9 mouse cellular contexts compared by ENCODE assay signal in the genomic region with DNA sequence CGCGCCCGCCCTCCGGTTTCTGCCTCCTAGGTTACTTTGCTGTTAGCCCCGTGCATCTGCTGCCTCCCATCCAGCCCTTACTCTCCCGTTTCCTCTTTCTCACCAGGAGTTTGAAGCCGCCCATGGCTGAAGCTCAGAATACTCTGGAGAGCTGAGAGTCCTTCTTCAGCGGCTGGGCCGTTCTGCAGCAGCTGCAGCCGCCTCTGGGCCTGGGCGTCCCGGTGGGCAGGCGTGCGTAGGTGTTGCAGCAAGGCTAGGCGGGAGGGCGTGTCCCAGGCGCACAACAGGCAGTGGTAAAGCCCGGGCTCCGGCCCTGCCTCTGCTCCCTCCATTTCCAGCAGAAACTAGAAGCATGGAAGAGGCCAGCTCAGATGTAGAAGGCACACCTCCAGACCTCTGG. TPM values are rescaled to one million over a fixed set of nuclear protein-coding genes. Genes with fewer than 3 reads are reported as not detected.
A peak's percentile ranks its signal among the peaks of the same experiment; 100 is the strongest.
DNase-seq lines count a peak whose midpoint lies in the region; ATAC-seq lines count a peak whose summit lies in the region.
"Had no signal": no experiment of that assay in that cellular context is flagged by ENCODE, and none has a peak within 500 bp of the region (broad histone marks: within the 10 kb centered on the region; RNA-seq: fewer than 3 reads in every experiment).

No protein-coding gene starts in this region.

- no peak overlapping the region for H3K4me3 ChIP-seq in hindbrain, embryonic 12.5 days
- H3K4me3 ChIP-seq in hindbrain, embryonic 11.5 days (ENCODE audit: low read depth, low read length) = no peak overlapping the region
- H3K4me3 ChIP-seq in ES-E14 (ENCODE audit: insufficient read depth in 1 of 2, low read depth in 1 of 2, low read length in 2 of 2, poor library complexity in 1 of 2, severe bottlenecking in 1 of 2) = peak overlapping the region; percentile 34 to 62
- no peak overlapping the region for H3K4me3 ChIP-seq in embryonic facial prominence, embryonic 11.5 days (ENCODE audit: low read depth, low read length)
- no peak overlapping the region; the same call in 1 of the 2 replicates for H3K4me3 ChIP-seq in limb, embryonic 11.5 days (ENCODE audit: low read depth, low read length)

- H3K9me3 ChIP-seq in hindbrain, embryonic 12.5 days (replicated peaks) = no peaks in the 10 kb centered on the region
- no peaks in the 10 kb centered on the region for H3K9me3 ChIP-seq in hindbrain, embryonic 11.5 days (ENCODE audit: control insufficient read depth, low read length)
- H3K9me3 ChIP-seq in ES-E14 (ENCODE audit: control insufficient read depth, insufficient read depth, low read depth, low read length) = no peaks in the 10 kb centered on the region
- no peaks in the 10 kb centered on the region for H3K9me3 ChIP-seq in embryonic facial prominence, embryonic 11.5 days (replicated peaks; ENCODE audit: control insufficient read depth, low read length)
- H3K9me3 ChIP-seq in limb, embryonic 11.5 days (ENCODE audit: control insufficient read depth, low read length) = no peaks in the 10 kb centered on the region

- no peak for ATAC-seq in hindbrain, embryonic 12.5 days (ENCODE audit: low FRiP score)
- no peak for ATAC-seq in hindbrain, embryonic 11.5 days (ENCODE audit: low FRiP score)
- no peak for ATAC-seq in embryonic facial prominence, embryonic 11.5 days (replicated peaks; ENCODE audit: insufficient number of reproducible peaks, low FRiP score, low TSS enrichment, low read depth)
- ATAC-seq in limb, embryonic 11.5 days (ENCODE audit: insufficient number of reproducible peaks, low FRiP score, low TSS enrichment, low read depth) = no peak

- no peak for DNase-seq in hindbrain, embryonic 11.5 days (ENCODE audit: low spot score)
- DNase-seq in ES-E14 (ENCODE audit: low read depth, low spot score) = no peak
- no peak for DNase-seq in embryonic facial prominence, embryonic 11.5 days (ENCODE audit: low spot score)
- DNase-seq in limb, embryonic 11.5 days (ENCODE audit: low spot score) = peak; percentile 61
- no peak for DNase-seq in adrenal gland, postnatal 25 days
- no peak for DNase-seq in yolk sac, embryonic 10.5 days (ENCODE audit: low spot score)
- DNase-seq in layer of hippocampus, adult 18-20 months (ENCODE audit: low spot score in 2 of 2) = no peak
- DNase-seq: right cerebral cortex, postnatal 4 days had no signal

- H3K9ac ChIP-seq in hindbrain, embryonic 12.5 days = 0 out of 2 replicates have a peak overlapping the region, but pooled peaks have one; percentile 5
- H3K9ac ChIP-seq in hindbrain, embryonic 11.5 days (ENCODE audit: low read depth, low read length) = no peak overlapping the region
- H3K9ac ChIP-seq in ES-E14 (ENCODE audit: insufficient read depth, low read depth, low read length, poor library complexity, severe bottlenecking) = peak overlapping the region; percentile 4; the same call in 1 of the 2 replicates
- H3K9ac ChIP-seq in embryonic facial prominence, embryonic 11.5 days (replicated peaks; ENCODE audit: low read length) = peak overlapping the region; percentile 29; the same call in 1 of the 2 replicates
- peak overlapping the region; percentile 27; the same call in 1 of the 2 replicates for H3K9ac ChIP-seq in limb, embryonic 11.5 days (ENCODE audit: low read length)

- 29% methylated on average over 19 of the region's 19 CpGs for WGBS in hindbrain, embryonic 12.5 days
- WGBS in hindbrain, embryonic 11.5 days = 26% methylated on average over 19 of the region's 19 CpGs
- WGBS in embryonic facial prominence, embryonic 11.5 days = 31% methylated on average over 19 of the region's 19 CpGs
- 11% methylated on average over 19 of the region's 19 CpGs for WGBS in limb, embryonic 11.5 days

- peaks cover 82% of the 10 kb centered on the region for H3K36me3 ChIP-seq in hindbrain, embryonic 12.5 days
- no peaks in the 10 kb centered on the region; the same call in 1 of the 2 replicates for H3K36me3 ChIP-seq in hindbrain, embryonic 11.5 days (ENCODE audit: control insufficient read depth, insufficient read depth, low read length)
- peaks cover 60% of the 10 kb centered on the region for H3K36me3 ChIP-seq in ES-E14 (ENCODE audit: control insufficient read depth, insufficient read depth, low read length, poor library complexity, severe bottlenecking)
- peaks cover 1% of the 10 kb centered on the region for H3K36me3 ChIP-seq in embryonic facial prominence, embryonic 11.5 days (replicated peaks; ENCODE audit: control insufficient read depth, insufficient read depth, low read depth, low read length)
- H3K36me3 ChIP-seq in limb, embryonic 11.5 days (ENCODE audit: control insufficient read depth, insufficient read depth, low read length) = peaks cover 2% of the 10 kb centered on the region; the same call in 1 of the 2 replicates

- H3K4me1 ChIP-seq in hindbrain, embryonic 12.5 days = peaks cover 21% of the 10 kb centered on the region
- H3K4me1 ChIP-seq in hindbrain, embryonic 11.5 days (replicated peaks; ENCODE audit: control insufficient read depth, insufficient read depth, low read length) = no peaks in the 10 kb centered on the region
- H3K4me1 ChIP-seq in ES-E14 (ENCODE audit: control insufficient read depth in 2 of 2, insufficient read depth in 2 of 2, low read length in 2 of 2, poor library complexity in 1 of 2) = peaks cover 5 to 28% of the 10 kb centered on the region in 2 experiments; a peak in 2 of 4 replicates
- H3K4me1 ChIP-seq in embryonic facial prominence, embryonic 11.5 days (ENCODE audit: control insufficient read depth, insufficient read depth, low read length) = no peaks in the 10 kb centered on the region
- H3K4me1 ChIP-seq in limb, embryonic 11.5 days (ENCODE audit: control insufficient read depth, insufficient read depth, low read length) = peaks cover 6% of the 10 kb centered on the region

- in situ Hi-C loops in ES-E14 (cut with MboI; ENCODE audit: low sequenced_read_pairs in 2 of 2, unreplicated experiment in 2 of 2) = no loop called here

- H3K27me3 ChIP-seq in hindbrain, embryonic 12.5 days = 0 out of 2 replicates have a peak, but pooled peaks cover 3% of the 10 kb centered on the region
- no peaks in the 10 kb centered on the region for H3K27me3 ChIP-seq in hindbrain, embryonic 11.5 days (ENCODE audit: control insufficient read depth, insufficient read depth, low read length)
- H3K27me3 ChIP-seq in embryonic facial prominence, embryonic 11.5 days (ENCODE audit: control insufficient read depth, insufficient read depth, low read length) = no peaks in the 10 kb centered on the region
- H3K27me3 ChIP-seq in limb, embryonic 11.5 days (ENCODE audit: control insufficient read depth, insufficient read depth, low read length) = peaks cover 2% of the 10 kb centered on the region; the same call in 1 of the 2 replicates

- 0 out of 2 replicates have a peak overlapping the region, but pooled peaks have one; percentile 1 for H3K27ac ChIP-seq in hindbrain, embryonic 12.5 days
- H3K27ac ChIP-seq in hindbrain, embryonic 11.5 days (ENCODE audit: low read depth, low read length) = no peak overlapping the region
- no peak overlapping the region for H3K27ac ChIP-seq in ES-E14 (ENCODE audit: insufficient read depth, low read depth, low read length, poor library complexity, severe bottlenecking)
- no peak overlapping the region for H3K27ac ChIP-seq in embryonic facial prominence, embryonic 11.5 days (replicated peaks; ENCODE audit: low read depth, low read length)
- no peak overlapping the region for H3K27ac ChIP-seq in limb, embryonic 11.5 days (replicated peaks; ENCODE audit: low read depth, low read length)

- H3K4me2 ChIP-seq in hindbrain, embryonic 12.5 days (replicated peaks) = peak overlapping the region; percentile 11; the same call in 1 of the 2 replicates
- H3K4me2 ChIP-seq in hindbrain, embryonic 11.5 days (replicated peaks; ENCODE audit: low read depth, low read length) = no peak overlapping the region
- no peak overlapping the region for H3K4me2 ChIP-seq in embryonic facial prominence, embryonic 11.5 days (ENCODE audit: low read depth, low read length)
- peak overlapping the region; percentile 27 for H3K4me2 ChIP-seq in limb, embryonic 11.5 days (ENCODE audit: low read depth, severe bottlenecking)

RNA-seq across cellular contexts. Expression of gene Zfhx2, which starts 20.4 kb away (rescaled TPM):
- polyA plus RNA-seq in hindbrain, embryonic 12.5 days (2016; fragmentation: Nextera tagmentation; extraction: Ambion mirVana) = 30.9 and 33.1 TPM in 2 replicates
- polyA plus RNA-seq in hindbrain, embryonic 11.5 days (2014; fragmentation: Nextera tagmentation; extraction: Ambion mirVana) = 16.1 and 20.8 TPM in 2 replicates
- 9.4 and 12.4 TPM in 2 replicates for total RNA-seq in ES-E14 (2012; rRNA removed)
- polyA plus RNA-seq in embryonic facial prominence, embryonic 11.5 days (2014; fragmentation: Nextera tagmentation; extraction: Ambion mirVana) = 4.5 and 6.0 TPM in 2 replicates
- polyA plus RNA-seq in limb, embryonic 11.5 days (2014; fragmentation: Nextera tagmentation; extraction: Ambion mirVana) = 4.8 and 5.5 TPM in 2 replicates
- total RNA-seq in adrenal gland, postnatal 25 days (2021) = 9.1 and 9.9 TPM in 2 replicates
- 10 to 100 TPM; 52.9 to 58.5 TPM for total RNA-seq in layer of hippocampus, adult 18-20 months (2021)

RNA-seq across cellular contexts. Expression of gene Thtpa, which starts 22.8 kb away (rescaled TPM):
- polyA plus RNA-seq in hindbrain, embryonic 12.5 days (2016; fragmentation: Nextera tagmentation; extraction: Ambion mirVana) = 27.3 and 27.7 TPM in 2 replicates
- 18.2 and 20.9 TPM in 2 replicates for polyA plus RNA-seq in hindbrain, embryonic 11.5 days (2014; fragmentation: Nextera tagmentation; extraction: Ambion mirVana)
- total RNA-seq in ES-E14 (2012; rRNA removed) = 7.9 and 11.9 TPM in 2 replicates
- 19.0 and 19.6 TPM in 2 replicates for polyA plus RNA-seq in embryonic facial prominence, embryonic 11.5 days (2014; fragmentation: Nextera tagmentation; extraction: Ambion mirVana)
- 22.3 and 23.1 TPM in 2 replicates for polyA plus RNA-seq in limb, embryonic 11.5 days (2014; fragmentation: Nextera tagmentation; extraction: Ambion mirVana)
- 16.2 and 21.6 TPM in 2 replicates for total RNA-seq in adrenal gland, postnatal 25 days (2021)
- total RNA-seq in layer of hippocampus, adult 18-20 months (2021) = 10 to 100 TPM; 17.8 to 18.3 TPM

RNA-seq across cellular contexts. Expression of gene Ap1g2, which starts 34.6 kb away (rescaled TPM):
- 9.4 and 10.1 TPM in 2 replicates for polyA plus RNA-seq in hindbrain, embryonic 12.5 days (2016; fragmentation: Nextera tagmentation; extraction: Ambion mirVana)
- 9.0 and 9.4 TPM in 2 replicates for polyA plus RNA-seq in hindbrain, embryonic 11.5 days (2014; fragmentation: Nextera tagmentation; extraction: Ambion mirVana)
- total RNA-seq in ES-E14 (2012; rRNA removed) = 5.9 and 14.1 TPM in 2 replicates
- 8.4 and 13.4 TPM in 2 replicates for polyA plus RNA-seq in embryonic facial prominence, embryonic 11.5 days (2014; fragmentation: Nextera tagmentation; extraction: Ambion mirVana)
- polyA plus RNA-seq in limb, embryonic 11.5 days (2014; fragmentation: Nextera tagmentation; extraction: Ambion mirVana) = 9.9 and 10.6 TPM in 2 replicates
- 27.4 and 32.8 TPM in 2 replicates for total RNA-seq in adrenal gland, postnatal 25 days (2021)
- total RNA-seq in layer of hippocampus, adult 18-20 months (2021) = 10 to 100 TPM; 11.3 to 14.9 TPM

RNA-seq across cellular contexts. Expression of gene Jph4, which starts 45.0 kb away (rescaled TPM):
- polyA plus RNA-seq in hindbrain, embryonic 12.5 days (2016; fragmentation: Nextera tagmentation; extraction: Ambion mirVana) = 10.5 and 11.5 TPM in 2 replicates
- polyA plus RNA-seq in hindbrain, embryonic 11.5 days (2014; fragmentation: Nextera tagmentation; extraction: Ambion mirVana) = 2.8 and 3.3 TPM in 2 replicates
- 1.7 and 3.8 TPM in 2 replicates for total RNA-seq in ES-E14 (2012; rRNA removed)
- 1.2 and 1.3 TPM in 2 replicates for polyA plus RNA-seq in embryonic facial prominence, embryonic 11.5 days (2014; fragmentation: Nextera tagmentation; extraction: Ambion mirVana)
- 0.17 and 0.18 TPM in 2 replicates for polyA plus RNA-seq in limb, embryonic 11.5 days (2014; fragmentation: Nextera tagmentation; extraction: Ambion mirVana)
- 3.8 and 6.6 TPM in 2 replicates for total RNA-seq in adrenal gland, postnatal 25 days (2021)
- total RNA-seq in layer of hippocampus, adult 18-20 months (2021) = 100 to 1,000 TPM; 423 to 433 TPM

RNA-seq across cellular contexts. Expression of gene Ngdn, which starts 56.5 kb away (rescaled TPM):
- polyA plus RNA-seq in hindbrain, embryonic 12.5 days (2016; fragmentation: Nextera tagmentation; extraction: Ambion mirVana) = 63.2 and 63.4 TPM in 2 replicates
- polyA plus RNA-seq in hindbrain, embryonic 11.5 days (2014; fragmentation: Nextera tagmentation; extraction: Ambion mirVana) = 79.7 and 81.5 TPM in 2 replicates
- total RNA-seq in ES-E14 (2012; rRNA removed) = 53.5 and 90.9 TPM in 2 replicates
- 92.8 and 97.7 TPM in 2 replicates for polyA plus RNA-seq in embryonic facial prominence, embryonic 11.5 days (2014; fragmentation: Nextera tagmentation; extraction: Ambion mirVana)
- 99.5 and 100 TPM in 2 replicates for polyA plus RNA-seq in limb, embryonic 11.5 days (2014; fragmentation: Nextera tagmentation; extraction: Ambion mirVana)
- 38.3 and 39.8 TPM in 2 replicates for total RNA-seq in adrenal gland, postnatal 25 days (2021)
- total RNA-seq in layer of hippocampus, adult 18-20 months (2021) = 10 to 100 TPM; 30.2 to 32.7 TPM

Comparison
In these comparisons a context has a peak if more than half of its experiments do, and no peak if none do; other contexts are left out.
1. H3K4me2 ChIP-seq: peak in hindbrain, embryonic 12.5 days (single experiment) and limb, embryonic 11.5 days (single experiment); none in hindbrain, embryonic 11.5 days (single experiment) and embryonic facial prominence, embryonic 11.5 days (single experiment).
2. H3K4me3 ChIP-seq: peak in ES-E14 (2 of 2); none in hindbrain, embryonic 12.5 days (single experiment), hindbrain, embryonic 11.5 days (single experiment), embryonic facial prominence, embryonic 11.5 days (single experiment) and limb, embryonic 11.5 days (single experiment).